Mouse (Mus musculus): ENCODE results near the gene Lrrc36. TPM values are rescaled to one million over a fixed set of nuclear protein-coding genes. Genes with fewer than 3 reads are reported as not detected.

Gene Lrrc36
- total and polyA plus RNA-seq, 2 experiments from 2014 or later: 0.50 to 1.7 TPM

DNA sequence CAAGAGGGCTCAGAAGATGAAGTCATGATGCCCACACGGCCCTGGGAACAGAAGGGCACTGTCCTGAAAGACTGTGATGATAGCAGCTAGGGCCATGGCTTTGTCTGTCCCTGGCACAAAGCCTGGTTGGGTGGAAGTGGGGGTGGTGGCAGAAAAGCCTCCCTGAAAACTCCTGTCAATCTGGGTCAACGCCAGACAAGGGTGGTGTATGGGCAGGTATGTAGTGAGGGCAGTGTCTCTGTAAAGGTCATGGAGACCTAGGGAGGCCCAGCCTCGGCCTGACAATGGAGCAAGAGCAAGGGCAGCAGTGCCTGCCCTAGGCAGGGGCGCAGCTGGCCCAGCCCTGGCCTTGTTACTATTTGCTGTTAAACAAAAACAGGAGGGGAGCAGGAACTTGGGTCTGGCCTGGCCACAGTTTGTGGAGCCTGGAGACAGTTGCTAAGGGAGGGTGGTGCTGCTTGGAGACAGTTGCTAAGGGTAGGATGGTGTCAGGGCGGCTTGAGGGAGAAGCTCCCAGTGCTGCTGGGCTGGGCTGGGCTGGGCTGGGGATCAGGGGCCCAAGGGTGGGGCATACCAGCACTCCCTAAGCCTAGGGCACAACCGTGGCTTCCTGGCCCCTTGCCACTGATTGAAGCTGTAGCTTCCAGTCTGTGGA is 55.8 kb downstream of the Lrrc36 start:
- WGBS: 14% methylated on average over 6 of the region's 6 CpGs
- Histone ChIP-seq H3K4me3 (ENCODE audit: low read length) (peak overlapping the region; percentile 35; the same call in 1 of the 2 replicates), H3K4me1 (ENCODE audit: insufficient read depth, low read length) (peaks cover 38% of the 10 kb centered on the region), H3K9ac (replicated peaks; ENCODE audit: low read length) (peak overlapping the region; percentile 47; the same call in 1 of the 2 replicates), H3K4me2 (ENCODE audit: low read depth, low read length) (peak overlapping the region; percentile 67), H3K9me3 (ENCODE audit: low read length) (no peaks in the 10 kb centered on the region), H3K27me3 (ENCODE audit: insufficient read depth, low read length) (no peaks in the 10 kb centered on the region), H3K27ac (peak overlapping the region; percentile 81), H3K36me3 (ENCODE audit: insufficient read depth, low read length) (no peaks in the 10 kb centered on the region)
- no peak for TF ChIP-seq CTCF (IDR thresholded peaks at IDR 0.05; ENCODE audit: low read depth)
- DNase-seq (ENCODE audit: low spot score) (peak; percentile 75), ATAC-seq (peak; percentile 57)

DNA sequence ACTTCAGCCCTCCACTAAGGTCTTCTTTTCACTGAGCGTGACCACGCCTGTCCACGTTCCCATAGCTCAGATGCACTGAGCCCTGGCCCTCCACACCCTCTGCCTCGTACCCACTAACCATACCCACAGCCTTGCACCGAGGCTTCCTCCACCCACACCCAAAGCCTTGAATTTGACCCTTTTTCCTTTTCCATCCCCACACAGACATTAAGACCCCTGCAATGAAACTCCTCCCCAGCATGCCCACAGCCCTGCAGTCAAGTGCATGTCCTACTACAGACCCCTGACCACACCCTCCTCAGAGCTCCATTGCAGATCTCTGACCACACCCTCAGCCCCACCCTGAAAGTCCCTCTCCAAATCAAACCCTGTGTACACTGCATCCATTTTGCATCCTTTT is 56.4 kb downstream of the Lrrc36 start:
- DNase-seq (ENCODE audit: low spot score) (no peak), ATAC-seq (no peak)
- Histone ChIP-seq H3K4me3 (ENCODE audit: low read length) (peak overlapping the region; percentile 35), H3K9me3 (ENCODE audit: low read length) (no peaks in the 10 kb centered on the region), H3K4me2 (ENCODE audit: low read depth, low read length) (peak overlapping the region; percentile 67), H3K27me3 (ENCODE audit: insufficient read depth, low read length) (no peaks in the 10 kb centered on the region), H3K27ac (peak overlapping the region; percentile 81), H3K36me3 (ENCODE audit: insufficient read depth, low read length) (no peaks in the 10 kb centered on the region), H3K9ac (replicated peaks; ENCODE audit: low read length) (peak overlapping the region; percentile 47; the same call in 1 of the 2 replicates), H3K4me1 (ENCODE audit: insufficient read depth, low read length) (peaks cover 44% of the 10 kb centered on the region)
- no peak for TF ChIP-seq CTCF (IDR thresholded peaks at IDR 0.05; ENCODE audit: low read depth)
- WGBS: 60% methylated on average over 5 of the region's 5 CpGs

DNA sequence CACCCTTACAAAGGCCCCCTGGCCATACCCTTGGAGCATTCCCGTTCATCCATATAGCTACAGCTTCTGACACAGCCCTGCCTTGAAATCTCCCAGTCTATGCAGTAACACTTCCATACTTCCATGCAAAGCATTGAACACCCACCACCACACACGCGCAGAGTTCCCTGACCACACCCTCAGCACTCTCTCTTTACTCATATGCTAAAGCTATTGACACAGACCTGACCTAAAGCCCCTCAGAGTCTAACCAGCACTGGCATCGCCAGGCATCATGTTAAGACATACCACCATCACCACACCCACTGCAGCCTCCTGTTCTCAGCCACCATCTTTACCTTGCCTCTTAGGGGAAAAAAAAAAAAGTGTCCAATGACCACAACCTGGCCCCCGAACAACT is 56.9 kb downstream of the Lrrc36 start:
- H3K4me1 ChIP-seq (ENCODE audit: insufficient read depth, low read length): peaks cover 48% of the 10 kb centered on the region
- ATAC-seq: no peak

DNA sequence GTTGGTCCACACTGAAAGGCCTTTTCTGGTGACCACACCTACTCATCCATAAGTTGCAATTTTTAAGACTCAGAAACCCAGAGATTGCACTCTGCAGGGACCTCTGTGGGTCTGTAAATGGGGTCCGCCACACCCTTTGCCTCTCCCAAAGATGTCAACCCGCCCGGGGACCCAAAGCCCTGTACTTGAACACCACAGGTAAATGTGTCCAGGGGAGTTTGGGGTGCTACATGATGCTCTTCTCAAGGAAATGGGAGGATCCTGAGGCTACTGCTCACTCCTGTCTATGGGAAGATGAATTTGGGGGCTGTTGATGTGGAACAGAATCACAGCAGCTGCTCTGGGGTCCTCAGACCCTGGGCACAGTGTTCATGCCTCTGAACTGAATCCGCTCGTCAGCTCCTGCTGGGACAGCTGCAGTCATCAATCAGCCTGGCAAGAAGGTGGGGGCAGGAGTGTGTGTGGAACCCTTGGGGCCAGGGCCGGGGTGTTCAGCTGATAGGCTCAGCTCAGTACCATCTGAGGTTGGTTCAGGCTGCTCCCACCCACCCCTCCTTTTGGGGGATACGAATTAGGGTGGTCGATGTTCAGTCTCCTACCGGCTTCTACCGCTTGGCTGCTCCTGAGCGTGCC is 57.4 kb downstream of the Lrrc36 start:
- ATAC-seq (peak; percentile 78; the same call in 1 of the 2 replicates), DNase-seq (ENCODE audit: low spot score) (no peak)
- peak overlapping the region; percentile 35 for H3K4me3 ChIP-seq (ENCODE audit: low read length)
- H3K4me1 ChIP-seq (ENCODE audit: insufficient read depth, low read length): peaks cover 50% of the 10 kb centered on the region
- peak overlapping the region; percentile 47 for H3K9ac ChIP-seq (replicated peaks; ENCODE audit: low read length)
- no peaks in the 10 kb centered on the region for H3K9me3 ChIP-seq (ENCODE audit: low read length)
- no peaks in the 10 kb centered on the region for H3K27me3 ChIP-seq (ENCODE audit: insufficient read depth, low read length)
- TF ChIP-seq CTCF (IDR thresholded peaks at IDR 0.05; ENCODE audit: low read depth): no peak
- peak overlapping the region; percentile 81 for H3K27ac ChIP-seq
- 0 out of 2 replicates have a peak, but pooled peaks cover 7% of the 10 kb centered on the region for H3K36me3 ChIP-seq (ENCODE audit: insufficient read depth, low read length)
- H3K4me2 ChIP-seq (ENCODE audit: low read depth, low read length): peak overlapping the region; percentile 67
- WGBS: 16% methylated on average over 11 of the region's 11 CpGs

More for the DNA sequence above, 56.9 kb downstream of the Lrrc36 start:
- peak overlapping the region; percentile 67 for H3K4me2 ChIP-seq (ENCODE audit: low read depth, low read length)
- peak overlapping the region; percentile 47 for H3K9ac ChIP-seq (replicated peaks; ENCODE audit: low read length)
- no peaks in the 10 kb centered on the region for H3K9me3 ChIP-seq (ENCODE audit: low read length)
- no peak for TF ChIP-seq CTCF (IDR thresholded peaks at IDR 0.05; ENCODE audit: low read depth)
- H3K36me3 ChIP-seq (ENCODE audit: insufficient read depth, low read length): 0 out of 2 replicates have a peak, but pooled peaks cover 3% of the 10 kb centered on the region
- H3K27ac ChIP-seq: peak overlapping the region; percentile 81
- no peak for DNase-seq (ENCODE audit: low spot score)
- no peaks in the 10 kb centered on the region for H3K27me3 ChIP-seq (ENCODE audit: insufficient read depth, low read length)
- 49% methylated on average over 5 of the region's 5 CpGs for WGBS
- peak overlapping the region; percentile 35 for H3K4me3 ChIP-seq (ENCODE audit: low read length)

DNA sequence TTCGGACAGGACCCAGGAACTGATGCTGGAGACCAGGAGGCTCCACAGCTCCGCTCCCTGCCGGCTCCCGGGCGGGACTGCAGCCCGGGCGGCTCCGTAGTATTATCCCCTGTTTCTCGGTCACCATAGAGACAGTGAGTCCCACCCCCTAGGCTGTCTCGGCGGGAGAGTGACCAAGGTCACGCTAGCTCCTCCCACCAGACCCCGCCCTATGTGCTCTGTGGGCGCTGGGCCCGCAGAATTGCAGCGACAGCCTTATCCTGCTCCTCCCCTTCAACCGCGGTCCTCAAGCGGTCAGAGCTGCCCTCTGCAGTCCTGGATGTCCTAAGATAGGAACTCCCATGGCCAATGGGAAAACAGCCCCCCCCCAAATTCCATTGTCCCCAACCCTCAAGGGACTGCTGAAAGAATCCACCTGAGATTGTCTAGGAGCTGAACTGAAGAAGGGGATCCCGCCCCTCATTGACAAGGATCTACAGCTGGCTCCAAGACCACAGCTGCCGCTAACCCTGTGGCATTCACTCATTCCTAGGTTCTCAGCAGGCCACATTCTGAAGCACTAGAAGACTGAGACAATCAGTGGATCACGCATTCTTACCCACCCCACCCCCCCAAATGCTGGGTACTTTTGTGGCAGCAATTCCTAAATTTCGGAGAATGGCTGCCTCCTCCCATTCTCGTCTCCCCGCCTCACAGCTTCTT is 58.1 kb downstream of the Lrrc36 start, which contains the start of gene Tppp3:
TSS of gene Tppp3 (minus strand) at position 213 of the 702 bp plus-strand sequence.
- no peaks in the 10 kb centered on the region for H3K9me3 ChIP-seq (ENCODE audit: low read length)
- peak within 1 kb of the TSS; percentile 81 for H3K27ac ChIP-seq
- no peaks in the 10 kb centered on the region for H3K27me3 ChIP-seq (ENCODE audit: insufficient read depth, low read length)
- peak; percentile 72 for TF ChIP-seq CTCF (IDR thresholded peaks at IDR 0.05; ENCODE audit: low read depth)
- ATAC-seq (peak; percentile 90), DNase-seq (ENCODE audit: low spot score) (peak; percentile 94)
- H3K9ac ChIP-seq (replicated peaks; ENCODE audit: low read length): peak within 1 kb of the TSS; percentile 47
- peak within 1 kb of the TSS; percentile 35 for H3K4me3 ChIP-seq (ENCODE audit: low read length)
- H3K36me3 ChIP-seq (ENCODE audit: insufficient read depth, low read length): peaks cover 10% of the 10 kb centered on the region; the same call in 1 of the 2 replicates
- H3K4me2 ChIP-seq (ENCODE audit: low read depth, low read length): peak within 1 kb of the TSS; percentile 67
- H3K4me1 ChIP-seq (ENCODE audit: insufficient read depth, low read length): peaks cover 46% of the 10 kb centered on the region
- 6% methylated on average over 25 of the region's 25 CpGs for WGBS

DNA sequence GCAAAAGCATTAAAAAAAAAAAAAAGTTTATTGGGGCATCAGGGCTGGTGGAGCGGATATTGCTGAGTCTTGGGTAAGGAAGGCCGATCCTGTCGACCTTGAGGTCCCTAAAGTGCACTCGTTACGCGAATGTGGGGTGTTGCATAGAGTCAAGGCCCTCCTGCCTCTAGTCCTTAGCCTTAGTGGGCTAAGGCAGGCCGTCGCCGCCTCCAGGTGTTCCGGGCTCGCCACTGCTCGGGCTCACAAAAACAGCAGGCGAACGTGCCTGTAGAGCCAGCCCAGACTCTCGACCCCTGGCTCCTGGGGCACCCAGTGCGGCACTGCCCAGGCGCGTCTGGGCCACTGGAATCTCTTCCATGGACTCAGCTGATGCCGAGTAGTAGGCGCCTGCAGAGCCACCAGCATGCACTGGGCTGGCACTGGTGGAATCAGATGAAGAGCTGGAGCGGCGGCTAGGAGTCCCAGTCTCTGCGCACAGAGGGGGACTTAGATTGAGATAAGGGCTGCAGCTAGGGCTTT is 59.1 kb downstream of the Lrrc36 start:
- Histone ChIP-seq H3K27me3 (ENCODE audit: insufficient read depth, low read length) (no peaks in the 10 kb centered on the region), H3K27ac (no peak overlapping the region), H3K4me3 (ENCODE audit: low read length) (no peak overlapping the region), H3K36me3 (ENCODE audit: insufficient read depth, low read length) (peaks cover 10% of the 10 kb centered on the region; the same call in 1 of the 2 replicates), H3K9ac (replicated peaks; ENCODE audit: low read length) (no peak overlapping the region), H3K4me2 (ENCODE audit: low read depth, low read length) (no peak overlapping the region), H3K9me3 (ENCODE audit: low read length) (no peaks in the 10 kb centered on the region), H3K4me1 (ENCODE audit: insufficient read depth, low read length) (peaks cover 42% of the 10 kb centered on the region)
- DNase-seq (ENCODE audit: low spot score) (no peak), ATAC-seq (no peak)
- TF ChIP-seq CTCF (IDR thresholded peaks at IDR 0.05; ENCODE audit: low read depth): no peak
- WGBS: 46% methylated on average over 23 of the region's 23 CpGs

Measured in hindbrain, postnatal 0 days (tissue).